Mouse (Mus musculus): ENCODE measurements around the gene Aldh18a1.
"Not testable (repeated sequence)": the region's sequence is repeated elsewhere in the genome, so short reads cannot be mapped to it uniquely, and the experiment has no call there.

The Aldh18a1 gene

GRCm38 (mm10) chr19:40586908-40587307 lies 1.4 kb downstream of the Aldh18a1 start:
- in situ Hi-C loops (cut with MboI): no loop called here

DNA sequence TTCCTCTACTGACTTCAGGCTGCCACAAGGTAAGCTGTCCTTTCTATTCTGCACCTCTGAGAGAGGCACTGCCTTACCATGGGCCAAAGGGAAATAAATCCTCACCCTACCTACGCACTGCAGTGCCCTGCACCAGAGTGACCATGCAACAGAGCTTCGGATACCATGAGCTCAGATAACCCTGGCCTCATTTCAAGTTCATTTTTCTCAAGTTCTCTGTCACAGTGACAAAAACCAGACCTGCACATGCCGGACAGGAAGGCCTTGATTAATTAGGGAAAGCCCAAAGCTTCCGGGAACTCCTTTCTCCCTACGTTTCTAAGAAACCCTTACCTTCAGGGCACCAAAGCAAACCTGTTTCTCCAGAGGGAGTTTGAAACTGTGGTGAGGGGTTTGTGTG lies 6.6 kb downstream of the Aldh18a1 start:
- in situ Hi-C loops (cut with MboI): no loop called here

GRCm38 (mm10) chr19:40580902-40581301 lies 7.4 kb downstream of the Aldh18a1 start:
- in situ Hi-C loops (cut with MboI): no loop called here

DNA sequence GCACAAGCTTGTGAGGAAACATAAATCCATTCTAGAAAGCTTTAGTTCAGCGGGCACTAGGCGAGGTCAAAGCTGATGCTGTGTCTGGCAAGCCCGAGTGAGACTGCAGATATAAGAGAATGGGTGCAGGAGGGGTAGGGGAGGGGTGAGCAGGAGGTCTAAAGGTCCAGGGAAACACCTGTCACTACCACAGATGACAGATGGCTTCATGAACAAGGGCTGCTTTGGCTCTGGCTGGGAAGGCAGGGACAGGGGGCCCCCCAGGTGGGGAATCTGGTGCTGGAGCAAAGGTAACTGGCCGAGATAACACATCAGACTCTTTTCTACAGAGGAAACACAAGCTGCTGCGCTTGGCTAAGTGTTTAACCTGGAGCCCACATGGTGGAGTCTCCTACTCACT lies 12.8 kb downstream of the Aldh18a1 start:
- in situ Hi-C loops (cut with MboI): no loop called here

DNA sequence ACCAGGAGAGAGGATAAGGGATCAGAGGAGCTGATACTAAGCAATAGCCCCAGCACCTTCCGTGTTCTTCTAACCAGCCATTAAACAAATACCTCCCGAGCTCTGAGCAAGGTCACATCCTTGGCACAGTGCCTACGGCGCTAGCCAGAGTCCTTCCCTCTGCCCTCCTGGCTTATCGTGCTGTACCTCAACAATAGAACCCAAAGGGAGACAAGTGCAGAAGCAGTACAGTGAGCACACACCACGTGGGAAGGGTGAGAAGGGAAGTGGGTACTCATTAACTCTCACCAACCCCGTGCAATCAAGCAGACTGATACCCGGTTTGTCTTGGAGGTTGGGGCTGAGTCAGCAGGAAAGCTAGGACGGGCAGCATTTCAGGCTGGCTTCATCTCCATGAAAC lies 17.5 kb downstream of the Aldh18a1 start:
- in situ Hi-C loops (cut with MboI): no loop called here

- in situ Hi-C loops (cut with MboI): no loop called here
Observed at GRCm38 (mm10) chr19:40567616-40568015, 20.6 kb downstream of the Aldh18a1 start.

DNA sequence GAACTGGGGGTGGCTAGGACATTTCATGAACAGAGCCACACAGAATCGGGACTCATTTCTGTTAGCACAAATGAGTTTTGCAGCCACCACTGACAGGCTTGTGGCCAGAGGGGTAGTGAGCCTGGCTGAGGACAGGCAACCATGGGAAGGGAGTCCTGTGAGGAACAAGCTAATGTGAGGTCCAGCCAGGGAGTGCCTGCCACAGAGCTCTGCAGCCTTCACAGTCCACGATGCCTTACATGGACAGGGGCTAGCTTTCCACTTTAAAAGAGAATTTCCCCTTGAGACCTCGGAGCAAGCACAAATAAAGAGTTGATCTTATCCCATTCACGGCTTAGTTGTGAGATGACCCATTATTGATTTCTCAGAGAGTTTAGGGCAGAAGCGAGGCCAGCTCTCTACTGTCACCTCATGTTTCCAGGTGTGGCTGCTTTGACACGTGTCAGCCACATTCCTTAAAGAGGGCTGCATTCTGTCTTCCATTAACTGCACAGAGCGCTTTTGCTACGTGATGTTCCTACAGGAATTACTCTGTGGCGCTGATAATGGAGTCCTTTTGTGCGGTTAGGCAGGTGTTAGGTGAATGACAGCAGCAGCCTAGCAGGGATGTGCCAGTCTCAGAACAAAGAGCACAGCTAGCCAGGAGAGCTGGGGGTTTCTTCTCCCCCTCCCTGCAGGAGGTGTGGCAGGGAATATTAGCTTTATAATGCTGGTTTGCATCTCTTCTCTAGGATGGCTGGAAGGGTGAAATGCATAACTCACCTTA lies 24.2 kb downstream of the Aldh18a1 start:
- in situ Hi-C loops (cut with MboI): no loop called here

DNA sequence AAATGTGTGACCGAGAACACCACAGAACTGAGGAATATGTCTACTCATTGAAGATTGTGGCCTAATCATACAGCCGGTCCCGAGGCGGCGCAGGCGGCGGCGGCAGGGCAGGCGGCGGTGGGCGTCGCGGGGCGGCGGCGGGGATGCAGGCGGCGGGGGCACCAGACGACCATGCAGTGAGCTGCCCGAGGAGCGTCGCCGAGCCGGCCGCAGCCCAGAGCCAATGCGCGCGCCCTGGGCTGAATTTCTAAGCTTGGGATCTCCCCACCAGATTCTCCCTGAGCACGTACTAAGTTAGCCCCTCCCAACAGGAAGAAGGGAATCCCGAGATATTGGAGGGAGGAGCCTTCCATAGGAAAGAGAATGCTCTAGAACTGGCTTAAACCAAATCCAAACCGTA lies 26.7 kb downstream of the Aldh18a1 start:
- in situ Hi-C loops (cut with MboI): not testable (repeated sequence)

DNA sequence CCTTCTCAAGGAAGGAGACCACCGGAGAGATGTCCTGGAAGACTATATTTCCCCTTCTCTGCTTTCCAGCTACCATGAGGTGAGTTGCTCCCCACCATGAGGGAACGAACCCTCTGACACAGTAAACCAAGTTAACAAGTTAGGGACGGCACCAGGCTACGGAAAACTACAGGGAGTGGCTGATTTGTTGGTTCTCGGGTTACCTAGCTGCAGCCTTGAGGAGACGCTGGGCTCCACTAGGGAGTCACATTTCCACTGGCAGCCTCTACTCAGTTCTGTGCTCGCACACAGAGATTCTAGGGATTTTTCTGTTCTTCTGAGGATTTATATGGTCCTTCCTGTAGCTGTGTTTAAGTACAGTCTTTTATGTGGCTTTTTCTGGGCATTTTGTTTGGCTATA lies 32.2 kb downstream of the Aldh18a1 start:
- in situ Hi-C loops (cut with MboI): no loop called here

DNA sequence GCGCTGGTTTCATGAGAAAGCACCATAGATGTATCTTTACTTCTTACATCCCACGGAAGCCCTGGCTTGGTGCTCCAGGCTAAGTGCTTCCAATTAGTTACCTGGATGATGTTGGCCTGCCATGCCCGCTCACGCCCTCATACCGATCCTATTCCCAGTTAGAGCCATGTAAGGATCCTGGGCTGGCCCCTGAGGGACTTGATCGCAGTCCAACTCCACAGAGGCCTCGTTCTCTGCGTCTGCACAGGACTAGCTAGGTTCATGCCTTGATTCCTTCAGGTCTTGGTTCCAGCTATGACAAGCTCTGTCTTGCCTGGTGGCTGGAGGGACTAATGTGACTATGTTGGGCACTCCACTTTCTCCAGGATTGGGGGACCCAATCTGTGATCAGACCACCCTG lies 33.1 kb downstream of the Aldh18a1 start:
- in situ Hi-C loops (cut with MboI): no loop called here

DNA sequence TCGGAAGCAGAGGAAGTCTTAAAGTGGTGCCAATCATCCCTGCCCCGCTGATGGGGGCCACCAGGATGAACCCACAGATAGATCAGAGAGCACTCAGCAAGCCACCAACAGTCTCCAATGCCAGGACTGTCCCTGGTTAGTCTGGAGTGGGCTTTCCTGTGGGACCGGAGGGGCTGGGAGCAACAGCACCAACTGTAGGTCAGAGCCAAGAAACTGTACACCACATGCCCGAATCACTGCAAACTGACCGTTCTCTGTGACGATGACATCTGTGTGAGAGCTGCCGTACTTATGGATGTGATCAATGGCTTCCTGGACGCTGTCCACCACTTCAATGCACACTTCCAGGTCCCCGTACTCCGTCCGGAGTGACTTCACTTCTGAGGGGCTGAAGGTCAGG lies 33.9 kb downstream of the Aldh18a1 start:
- in situ Hi-C loops (cut with MboI): no loop called here

DNA sequence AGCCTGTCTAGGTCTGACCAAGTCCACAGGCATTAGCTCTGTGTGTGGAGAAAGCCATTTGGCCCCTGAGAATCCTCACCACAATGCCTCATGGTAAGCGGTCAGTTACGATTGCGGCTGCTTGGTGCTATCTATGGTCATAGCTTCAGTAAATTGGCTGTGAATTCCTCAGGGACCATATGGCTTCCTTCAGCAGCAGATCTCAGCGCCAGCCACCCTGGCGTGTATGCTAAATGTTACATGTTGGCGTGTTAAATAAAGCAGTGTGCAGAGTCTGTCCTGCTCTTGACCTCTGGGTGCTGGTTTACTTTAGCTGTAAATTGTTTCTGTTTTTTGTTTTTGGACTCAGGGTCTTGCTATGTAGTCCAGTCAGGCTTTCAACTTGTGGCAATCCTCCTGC lies 34.4 kb downstream of the Aldh18a1 start:
- in situ Hi-C loops (cut with MboI): no loop called here

DNA sequence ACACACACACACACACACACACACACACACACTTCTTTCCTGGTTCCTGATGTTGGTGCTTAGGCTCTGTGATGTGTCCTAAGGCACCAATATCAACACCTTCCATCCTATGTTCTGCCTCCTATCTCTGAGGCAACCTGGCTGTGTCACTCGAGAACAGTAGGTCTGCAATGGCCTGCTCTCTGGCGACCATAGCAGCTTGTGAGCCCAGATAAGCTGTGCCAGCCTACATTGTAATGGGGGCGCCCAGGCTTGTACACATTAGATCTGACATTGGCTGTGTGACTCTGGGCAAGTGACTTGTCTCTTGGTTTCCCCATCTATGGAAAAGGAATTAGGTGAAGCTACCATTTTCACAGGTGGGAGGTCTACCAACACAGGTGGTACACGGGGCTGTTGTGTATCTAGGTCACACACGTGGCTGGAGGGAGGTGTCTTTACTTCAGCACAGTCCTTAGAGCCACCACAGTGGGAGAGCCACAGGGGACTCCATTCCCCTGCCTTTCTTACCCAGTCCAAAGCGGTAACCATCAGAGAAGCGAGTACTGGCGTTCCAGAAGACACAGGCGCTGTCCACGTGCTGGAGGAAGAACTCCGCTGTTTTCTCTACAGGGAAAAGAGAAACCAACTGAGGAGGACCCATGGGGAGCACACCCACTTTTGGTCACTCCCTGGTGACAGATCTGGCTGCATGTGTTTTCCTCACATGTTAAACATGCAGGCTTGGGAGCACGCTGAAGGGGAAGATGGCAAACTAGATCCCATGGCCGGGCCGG lies 35.1 kb downstream of the Aldh18a1 start:
- in situ Hi-C loops (cut with MboI): no loop called here

DNA sequence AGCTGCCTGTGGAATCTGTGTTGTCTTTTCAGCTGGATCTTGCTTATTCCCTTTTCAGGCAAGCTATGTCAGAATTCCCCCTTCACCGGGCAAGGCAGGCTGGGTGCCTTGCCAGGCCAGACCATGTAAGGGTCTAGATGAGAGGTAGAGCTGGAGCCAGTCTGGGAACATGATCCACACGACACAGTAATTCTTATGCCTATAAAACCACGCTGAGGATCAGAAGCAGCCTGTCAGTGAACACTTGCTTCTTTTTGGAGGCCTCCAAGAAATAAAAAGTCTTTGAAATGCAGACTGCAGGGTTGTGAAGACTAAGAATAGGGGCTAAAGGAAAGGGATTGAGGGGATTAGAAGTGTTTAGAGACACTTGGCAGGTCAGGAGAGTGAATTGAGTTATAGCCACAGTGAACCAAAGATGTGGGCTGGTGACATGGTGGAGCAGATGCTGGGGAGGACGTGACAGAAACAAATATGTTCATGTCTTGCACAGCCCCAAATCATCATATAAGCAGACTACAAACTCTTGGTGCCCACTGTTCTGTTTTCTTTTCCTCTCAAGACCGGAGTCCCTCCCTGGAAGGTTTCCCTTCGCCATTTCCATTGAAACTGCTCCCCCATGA lies 38.6 kb downstream of the Aldh18a1 start:
- in situ Hi-C loops (cut with MboI): loop anchor here (10.0 kb wide), 1 partner anchor 165 kb away; no protein-coding TSS in a partner anchor

DNA sequence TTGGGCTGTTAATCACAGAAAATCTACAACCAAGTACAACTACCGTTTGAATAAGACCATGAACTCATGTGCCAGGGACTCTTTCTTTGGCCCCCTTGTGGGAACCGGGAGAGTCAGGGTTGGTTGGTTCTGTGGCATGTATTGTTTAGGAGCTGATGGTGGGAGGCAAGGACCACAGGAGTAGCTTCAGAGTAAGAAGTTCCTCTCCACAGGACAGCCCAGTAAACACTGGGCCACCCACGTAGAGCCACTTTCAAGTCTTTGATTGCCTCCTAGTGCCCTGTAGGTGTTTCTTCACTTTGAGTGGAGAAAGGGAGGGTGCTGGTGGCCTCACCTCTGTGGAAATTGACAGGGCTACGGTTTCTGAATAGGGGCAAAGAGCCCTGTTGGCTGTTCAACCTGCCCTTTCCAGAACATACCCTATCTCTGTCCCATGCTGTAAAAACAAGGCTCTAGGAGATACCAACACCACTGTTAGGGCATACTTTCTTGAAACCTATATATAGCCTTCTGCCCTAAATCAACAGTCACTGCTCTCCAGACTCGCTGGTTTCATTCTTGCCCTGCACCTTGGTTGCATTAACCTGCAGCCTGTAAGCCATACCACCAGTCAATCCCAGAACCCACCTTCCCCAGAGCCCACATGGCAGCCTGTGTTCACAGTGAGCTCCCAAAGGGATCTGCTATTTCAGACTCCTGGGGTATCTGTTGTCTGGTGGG lies 39.3 kb downstream of the Aldh18a1 start:
- in situ Hi-C loops (cut with MboI): loop anchor here (10.0 kb wide), 1 partner anchor 164 kb away; no protein-coding TSS in a partner anchor

- in situ Hi-C loops (cut with MboI): loop anchor here (10.0 kb wide), 1 partner anchor 164 kb away; no protein-coding TSS in a partner anchor
Observed at GRCm38 (mm10) chr19:40548386-40548785, 39.9 kb downstream of the Aldh18a1 start.

- in situ Hi-C loops (cut with MboI): loop anchor here (10.0 kb wide), 1 partner anchor 160 kb away; no protein-coding TSS in a partner anchor
Observed at GRCm38 (mm10) chr19:40544856-40545255, 43.4 kb downstream of the Aldh18a1 start.

DNA sequence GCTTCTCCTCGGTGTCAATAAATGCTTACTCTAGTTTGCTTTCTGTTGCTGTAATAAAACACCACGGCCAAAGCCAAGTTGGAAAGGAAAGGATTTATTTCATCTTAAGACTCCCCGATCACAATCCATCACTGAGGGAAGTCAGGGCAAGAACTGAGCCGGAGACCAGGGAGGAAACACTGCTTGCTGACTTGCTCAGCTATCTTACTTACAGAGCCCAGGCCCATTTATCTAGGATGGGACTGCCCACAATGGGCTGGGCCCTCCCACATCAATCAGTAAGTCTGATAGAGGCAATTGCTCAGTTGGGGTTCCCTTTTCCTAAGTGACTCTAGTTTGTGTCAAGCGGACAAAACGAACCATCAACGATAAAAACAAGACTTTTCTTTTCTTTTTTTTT lies 45.5 kb downstream of the Aldh18a1 start:
- in situ Hi-C loops (cut with MboI): loop anchor here (10.0 kb wide), 1 partner anchor 158 kb away; no protein-coding TSS in a partner anchor

- in situ Hi-C loops (cut with MboI): no loop called here
Observed at GRCm38 (mm10) chr19:40536526-40536925, 51.7 kb downstream of the Aldh18a1 start.

DNA sequence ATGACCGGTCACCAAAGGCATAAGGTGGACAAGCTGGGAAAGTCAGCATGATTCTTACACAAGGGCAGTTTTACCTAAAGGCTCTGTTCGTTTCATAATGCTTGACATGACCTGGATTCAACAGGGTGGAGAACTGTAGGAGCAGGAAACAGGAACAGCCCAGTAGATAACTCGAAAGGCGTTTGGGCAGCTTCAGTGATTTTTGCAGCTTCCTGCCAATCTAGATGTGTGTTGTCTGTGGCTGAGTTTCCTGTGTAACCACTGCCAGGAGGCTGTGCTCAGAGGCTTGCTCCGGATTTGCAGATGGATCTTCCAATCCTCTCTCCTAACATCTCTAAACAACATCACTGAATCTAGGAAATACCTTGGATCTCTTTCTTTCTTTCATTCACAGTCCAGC lies 55.7 kb downstream of the Aldh18a1 start:
- in situ Hi-C loops (cut with MboI): no loop called here

DNA sequence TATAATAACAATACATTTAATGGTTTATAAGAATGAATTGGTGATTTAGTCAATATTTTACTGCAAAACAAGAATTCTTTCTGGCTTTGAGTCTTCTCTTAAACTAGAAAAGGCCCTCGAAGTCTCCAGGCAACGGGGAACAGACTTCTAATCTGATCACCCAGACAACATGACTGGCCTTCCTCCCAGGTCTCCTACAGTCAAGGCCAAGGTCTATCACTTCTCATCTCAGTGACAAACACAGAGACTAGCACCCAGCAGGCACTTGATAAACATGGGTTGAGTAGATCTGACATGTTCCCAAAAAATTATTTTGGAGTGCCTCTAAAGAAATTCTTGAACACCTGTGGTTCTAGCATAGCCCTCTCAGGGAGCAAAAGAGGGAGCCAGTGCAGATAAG lies 57.9 kb downstream of the Aldh18a1 start:
- in situ Hi-C loops (cut with MboI): no loop called here

DNA sequence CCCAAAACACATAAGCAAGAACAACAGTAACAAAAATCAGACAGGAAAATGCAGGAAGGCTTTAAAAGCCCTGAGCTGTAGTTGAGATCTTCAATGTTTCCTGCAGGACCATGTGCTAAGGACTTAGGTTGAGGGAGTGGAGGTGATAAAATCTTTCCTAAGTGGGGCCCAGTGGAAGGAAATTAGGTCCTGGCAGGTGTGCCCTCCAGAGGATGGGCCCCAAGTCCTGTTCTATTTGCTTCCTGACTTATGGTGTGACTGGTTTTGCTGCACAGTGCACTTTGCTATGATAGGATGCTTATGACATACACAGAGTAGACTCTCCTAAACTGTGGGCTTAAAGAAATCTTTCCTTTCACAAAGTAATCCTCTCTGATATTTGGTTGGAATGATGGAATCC lies 60.0 kb downstream of the Aldh18a1 start:
- in situ Hi-C loops (cut with MboI): no loop called here
